Mouse (Mus musculus) layer of hippocampus, postnatal 36 days (tissue): ENCODE data around the gene Srrm4. TPM values are rescaled to one million over a fixed set of nuclear protein-coding genes. Genes with fewer than 3 reads are reported as not detected.

ENCODE experiments used
- DNase-seq, 2 experiments: peaks; one replicate each; pipeline ENCODE4 v3.0.0; 2022
- total RNA-seq, 2 experiments: library from RNA; stranded (reverse); gene quantifications; 2 replicates each; pipeline ENCODE4 v1.2.3; 2021

Srrm4 gene
- total RNA-seq, 2 experiments from 2014 or later = 28.2 to 34.2 TPM

DNA sequence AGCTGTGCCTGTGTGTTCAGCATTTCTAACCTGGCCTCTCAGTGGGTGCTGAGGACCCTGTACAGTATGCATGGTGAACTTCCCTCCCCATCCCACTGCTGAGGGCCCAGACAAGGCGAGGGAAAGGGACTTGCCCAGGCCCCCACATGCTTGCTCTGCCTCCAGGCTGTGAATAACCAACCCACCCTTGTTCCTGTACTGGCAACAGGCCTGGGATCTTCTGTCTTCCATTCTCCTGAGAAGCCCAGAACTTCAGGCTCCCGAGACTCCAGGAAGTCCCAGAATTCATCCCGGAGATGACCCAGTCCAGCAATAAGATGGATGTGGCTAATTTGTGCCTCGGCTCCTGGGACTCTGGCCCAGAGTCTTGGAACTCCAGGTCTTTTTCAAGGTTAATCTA, 105.5 kb downstream of the Srrm4 start:
- DNase-seq = no peak

DNA sequence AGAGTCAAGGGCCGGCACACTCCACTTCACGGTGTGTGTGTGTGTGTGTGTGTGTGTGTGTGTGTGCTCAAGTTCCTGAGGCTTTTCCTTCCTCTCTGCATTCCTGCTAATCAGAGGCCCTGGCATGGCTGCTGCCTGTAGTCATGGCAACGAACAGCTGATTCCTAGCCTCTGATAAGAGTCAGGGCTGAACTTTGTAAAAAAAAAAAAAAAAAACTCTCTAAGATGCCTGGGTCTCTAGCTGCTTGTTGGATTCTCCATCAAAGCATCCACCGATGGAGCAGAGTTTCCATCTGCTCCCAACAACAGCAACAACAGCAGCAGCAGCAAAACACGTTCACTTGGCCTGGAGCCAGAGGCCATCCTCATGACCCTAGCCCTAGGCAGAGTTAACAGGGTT, 106.5 kb downstream of the Srrm4 start:
- DNase-seq = no peak

DNA sequence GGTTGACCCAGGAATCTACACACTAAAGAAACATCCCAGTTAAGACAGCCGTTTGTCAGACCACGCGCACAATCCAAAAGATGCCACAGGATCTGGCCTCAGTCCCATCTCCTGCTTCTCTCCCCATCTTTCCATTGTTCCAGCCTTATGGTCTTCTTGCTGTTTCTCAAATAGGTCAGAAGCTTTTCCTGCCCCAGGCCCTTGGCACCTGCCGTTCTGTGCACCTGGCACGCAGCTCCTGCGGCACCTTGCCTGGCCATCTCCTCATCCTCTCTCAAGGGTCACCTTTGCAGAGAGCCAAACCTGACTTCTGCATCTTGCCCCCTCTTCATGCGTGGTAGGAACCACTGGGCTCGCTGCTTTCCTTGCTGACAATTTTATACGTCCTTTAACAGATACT, 107.4 kb downstream of the Srrm4 start:
- DNase-seq = no peak

DNA sequence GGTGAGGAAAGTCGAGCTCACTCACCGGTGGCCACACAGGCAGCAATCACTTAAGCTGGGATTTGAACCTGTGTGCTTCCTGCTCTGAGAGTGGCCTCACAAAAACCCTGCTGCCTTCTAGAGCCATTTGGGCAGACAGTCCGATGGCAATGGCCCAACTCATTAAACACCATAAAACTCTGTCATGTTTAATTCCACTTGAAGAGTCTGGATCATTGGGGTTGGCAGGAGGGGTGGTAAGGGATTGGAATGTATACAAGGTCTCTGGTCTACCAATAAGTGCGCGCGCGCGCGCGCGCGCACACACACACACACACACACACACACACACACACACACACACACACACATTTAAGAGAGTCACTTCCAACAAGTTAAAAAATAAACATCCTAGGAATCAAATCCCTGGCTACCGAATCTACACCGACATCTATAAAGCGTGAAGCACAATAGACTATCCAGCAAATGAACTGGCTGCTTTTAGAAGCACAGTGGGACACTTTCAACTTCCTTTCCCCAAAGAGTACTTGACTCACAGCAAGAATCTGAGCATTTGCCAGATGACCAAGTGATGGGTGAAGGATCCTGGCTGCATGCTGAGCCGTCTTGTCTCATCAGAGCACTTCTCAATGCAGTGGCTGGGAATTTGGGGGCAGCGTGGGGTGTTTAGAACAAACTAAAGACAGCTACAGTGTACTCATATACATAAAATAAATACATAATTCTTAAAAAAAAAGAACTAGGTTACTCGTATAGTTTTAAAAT, 112.8 kb downstream of the Srrm4 start:
- no peak for DNase-seq

DNA sequence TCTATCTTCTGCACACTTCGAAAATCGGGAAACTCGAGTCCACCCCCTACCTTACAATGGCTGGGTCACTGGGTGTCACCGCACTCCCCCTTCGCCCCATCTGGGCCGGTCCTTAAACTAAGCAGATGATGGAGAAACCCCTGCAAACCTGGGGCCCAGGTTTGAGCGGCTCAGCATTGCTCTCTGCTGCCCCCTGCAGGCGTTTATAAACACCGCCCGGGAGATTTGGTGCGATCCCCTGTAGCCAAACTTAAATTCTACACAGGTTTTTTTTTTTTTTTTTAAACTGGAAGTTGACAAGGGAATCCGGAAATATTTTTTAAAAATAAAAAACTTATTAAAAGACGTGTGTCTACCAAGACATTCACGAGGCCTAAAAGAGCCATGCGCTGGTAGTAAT, 115.6 kb downstream of the Srrm4 start:
- DNase-seq = no peak

DNA sequence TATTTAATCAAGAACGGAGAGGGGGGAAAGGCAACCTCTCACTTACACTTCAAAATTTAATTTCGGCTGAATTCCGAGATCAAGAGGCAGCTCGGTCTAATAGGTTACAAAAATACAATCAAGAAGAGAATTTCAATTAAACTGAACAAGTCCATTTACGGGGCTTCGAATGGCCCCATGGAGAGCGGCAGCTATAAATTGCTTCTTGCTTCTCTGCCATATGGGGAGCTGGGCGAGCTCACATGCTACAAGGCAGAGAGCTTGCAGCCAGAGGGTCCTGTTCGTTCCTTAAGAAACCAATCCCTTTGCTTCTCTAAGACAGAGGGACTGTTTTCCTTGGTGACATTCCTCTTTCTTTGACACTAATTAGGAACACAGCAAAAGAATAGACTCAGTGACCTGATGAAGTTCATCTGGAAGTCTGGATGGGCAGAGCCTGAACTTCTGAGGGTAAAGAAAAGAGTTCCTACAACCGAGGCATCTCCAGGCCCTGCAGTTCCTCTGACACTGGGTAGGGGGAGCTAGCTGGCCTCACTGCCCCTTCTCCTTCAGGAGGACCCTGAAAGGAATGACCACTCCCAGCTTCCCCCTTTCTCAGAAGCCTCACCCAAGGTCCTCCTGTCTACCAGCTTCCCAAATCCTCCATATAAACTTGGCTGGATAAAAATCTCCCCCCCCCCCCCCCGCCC, 130.1 kb downstream of the Srrm4 start:
- no peak for DNase-seq

DNA sequence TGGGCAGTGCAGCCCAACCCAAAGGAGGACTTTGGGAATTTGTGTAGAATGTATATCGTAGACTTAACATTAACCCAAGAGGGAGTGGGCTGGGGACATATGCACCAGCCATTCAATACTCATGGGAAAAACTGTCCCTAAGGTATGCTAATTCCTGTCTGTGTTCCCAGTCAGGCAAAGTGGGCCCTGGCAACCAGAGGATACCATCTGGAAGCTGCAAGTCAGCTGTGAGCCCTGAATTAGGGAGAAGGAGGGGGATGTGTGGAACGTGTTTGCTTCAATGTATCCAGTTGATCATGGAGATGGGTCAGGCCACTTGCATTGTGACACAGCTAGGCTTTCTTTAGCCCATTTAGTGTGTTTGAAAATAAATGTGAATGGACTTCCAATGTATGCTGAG, 131.6 kb downstream of the Srrm4 start:
- no peak for DNase-seq

DNA sequence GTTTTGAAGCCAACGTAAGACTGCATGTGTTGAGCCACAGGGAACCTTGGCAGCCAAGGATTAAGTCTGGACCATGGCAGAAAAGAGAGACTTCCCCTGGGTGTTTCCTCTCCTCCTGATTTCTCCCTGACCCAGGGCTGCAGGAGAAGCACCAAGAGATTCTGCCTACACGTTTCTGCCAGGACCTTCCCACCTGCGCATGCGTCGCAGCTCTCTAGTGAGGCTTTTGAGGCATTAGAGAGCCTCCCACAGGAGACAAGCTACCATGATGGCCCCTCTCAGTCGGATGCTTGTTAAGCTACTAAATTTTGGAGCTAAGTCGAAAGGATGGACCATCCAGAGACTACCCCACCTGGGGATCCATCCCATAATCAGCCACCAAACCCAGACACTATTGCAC, 133.8 kb downstream of the Srrm4 start:
- no peak for DNase-seq

DNA sequence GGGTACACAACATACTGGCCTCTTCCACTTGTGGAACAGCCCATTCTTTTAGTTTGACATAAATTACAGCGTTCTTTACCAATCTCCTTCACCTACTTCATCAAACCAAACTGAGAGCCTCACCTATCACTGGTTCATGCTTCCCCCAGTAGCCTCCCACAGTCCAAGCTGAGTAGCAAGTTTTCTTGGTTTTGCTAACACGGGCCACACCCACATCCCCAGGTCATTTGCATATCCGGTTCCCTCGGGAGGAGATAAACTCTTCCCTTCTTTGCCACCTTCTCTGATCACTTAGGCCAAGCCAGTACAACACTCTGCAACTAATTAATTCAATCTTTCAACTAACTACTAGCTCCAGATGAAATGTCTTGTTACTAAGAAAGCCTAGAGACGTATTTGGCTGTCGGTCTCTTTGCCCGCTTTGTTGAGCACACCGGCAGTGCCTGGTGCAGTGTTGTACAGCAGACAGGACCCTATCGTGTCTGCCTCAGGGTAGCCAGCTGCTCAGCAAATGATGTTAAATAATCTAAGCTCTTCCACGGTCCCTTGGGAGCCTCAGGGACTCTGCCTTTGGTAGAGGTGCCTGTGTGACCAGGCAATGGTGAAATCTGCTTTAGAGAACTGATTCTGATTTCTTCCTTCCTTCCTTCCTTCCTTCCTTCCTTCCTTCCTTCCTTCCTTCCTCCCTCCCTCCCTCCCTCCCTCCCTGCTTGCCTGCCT, 134.7 kb downstream of the Srrm4 start:
- DNase-seq = no peak

DNA sequence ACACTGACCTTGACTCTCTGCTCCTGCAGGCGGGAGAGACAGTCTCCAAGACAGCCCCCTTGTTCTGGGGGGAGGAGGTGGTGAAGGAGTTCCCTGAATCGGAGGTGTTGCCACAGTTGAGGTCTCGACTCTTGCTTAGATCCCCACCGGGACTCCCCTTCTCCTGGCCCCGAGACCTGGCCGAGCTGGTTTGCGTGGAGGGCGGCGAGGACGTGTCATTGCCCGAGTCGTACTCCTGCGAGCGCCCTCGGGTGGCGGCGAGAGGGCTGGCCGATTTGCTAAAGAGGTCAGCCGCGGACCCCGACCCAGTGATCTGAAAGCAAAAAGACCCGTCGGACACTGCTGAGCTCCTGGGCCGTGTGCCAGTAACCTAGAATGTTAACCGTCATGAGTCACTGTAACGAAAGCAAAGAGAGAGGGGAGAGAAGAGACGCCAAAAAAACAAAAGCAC, 138.2 kb downstream of the Srrm4 start:
- peak; percentile 25 to 27 for DNase-seq

DNA sequence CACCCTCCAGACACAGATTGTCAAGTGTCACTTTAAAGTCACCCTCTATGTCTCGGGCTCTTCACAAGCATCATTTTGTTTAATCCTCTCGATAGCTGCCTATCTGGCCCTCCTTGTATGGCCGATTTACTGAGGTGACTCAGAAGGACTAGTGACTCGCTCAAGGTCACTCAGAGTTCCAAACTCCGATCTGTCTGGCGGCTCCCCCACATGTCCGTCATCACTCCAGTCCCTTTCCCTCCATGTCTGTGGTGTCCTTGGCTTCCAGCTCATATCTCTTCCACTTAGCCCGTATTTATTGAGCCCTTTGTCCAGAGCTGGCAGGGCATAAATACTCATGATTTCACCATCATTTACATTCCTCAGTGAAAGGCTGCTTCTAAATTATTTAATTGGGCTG, 140.7 kb downstream of the Srrm4 start:
- DNase-seq = no peak

DNA sequence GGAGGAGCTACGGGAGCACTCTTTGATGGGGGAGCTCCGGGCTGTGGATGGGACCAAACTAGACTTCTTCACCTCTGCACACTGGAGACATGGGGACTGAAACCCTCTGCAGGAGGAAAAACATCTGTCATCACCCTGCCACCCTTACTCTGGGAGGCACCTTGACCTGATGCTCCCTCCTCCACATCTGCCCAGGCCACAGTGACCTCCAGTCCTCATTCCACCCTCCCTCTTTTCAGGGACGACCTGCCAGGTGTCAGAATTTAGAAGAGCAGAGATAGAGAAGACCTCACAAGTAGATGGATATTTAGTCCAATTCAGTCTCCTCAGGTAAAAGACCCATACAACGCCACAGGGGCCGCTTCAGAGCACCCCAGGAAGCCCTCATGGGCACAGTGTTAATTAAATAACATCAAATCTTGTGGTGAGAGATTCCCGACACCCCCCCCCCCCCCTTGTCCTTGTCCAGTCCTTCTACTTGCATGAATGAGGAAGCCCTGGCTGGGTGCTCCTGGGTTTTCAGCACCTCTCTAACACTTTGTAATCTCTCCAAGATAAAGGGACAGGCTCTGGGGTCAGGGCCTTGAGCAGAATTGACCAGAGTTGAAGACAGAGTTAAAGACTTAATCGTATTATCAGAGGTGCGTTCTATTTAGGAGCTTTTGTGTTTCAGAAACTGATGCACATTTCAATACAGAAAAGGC, 141.9 kb downstream of the Srrm4 start:
- no peak for DNase-seq

DNA sequence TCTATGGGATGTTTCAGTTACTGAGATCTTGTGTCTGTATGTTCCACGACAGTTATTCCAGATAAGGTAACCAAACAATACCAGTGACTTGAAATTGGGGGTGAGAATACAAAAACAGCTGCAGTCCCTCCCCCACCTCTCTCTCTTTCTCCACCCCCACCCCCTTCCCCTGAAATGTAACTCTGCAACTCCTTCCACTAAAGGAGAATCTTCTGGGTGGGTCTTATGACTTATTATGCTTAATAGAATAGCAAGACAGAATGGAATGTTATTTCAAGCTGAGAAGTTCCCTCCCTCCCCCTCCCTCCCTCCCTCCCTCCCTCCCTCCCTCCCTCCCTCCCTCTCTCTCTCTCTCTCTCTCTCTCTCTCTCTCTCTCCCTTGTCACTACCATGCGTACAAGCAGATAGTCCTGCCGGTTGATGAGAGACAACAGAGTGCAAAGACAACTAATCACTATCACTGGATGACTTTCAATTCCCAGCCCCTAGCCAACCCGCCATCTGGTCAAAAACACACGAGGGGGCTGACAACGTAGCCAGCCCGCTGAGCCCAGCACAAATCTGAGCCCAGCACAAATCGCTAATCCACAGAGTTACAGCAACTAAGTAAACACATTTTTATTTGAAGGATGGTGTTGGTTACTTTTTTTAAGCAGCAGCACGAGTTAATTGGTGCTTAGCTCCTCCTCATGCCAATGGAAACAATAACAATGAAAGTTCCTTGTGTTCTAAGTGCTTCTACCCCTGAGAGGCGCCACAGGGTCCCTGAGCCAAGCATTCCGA, 143.0 kb downstream of the Srrm4 start:
- DNase-seq = peak; percentile 25 to 52

DNA sequence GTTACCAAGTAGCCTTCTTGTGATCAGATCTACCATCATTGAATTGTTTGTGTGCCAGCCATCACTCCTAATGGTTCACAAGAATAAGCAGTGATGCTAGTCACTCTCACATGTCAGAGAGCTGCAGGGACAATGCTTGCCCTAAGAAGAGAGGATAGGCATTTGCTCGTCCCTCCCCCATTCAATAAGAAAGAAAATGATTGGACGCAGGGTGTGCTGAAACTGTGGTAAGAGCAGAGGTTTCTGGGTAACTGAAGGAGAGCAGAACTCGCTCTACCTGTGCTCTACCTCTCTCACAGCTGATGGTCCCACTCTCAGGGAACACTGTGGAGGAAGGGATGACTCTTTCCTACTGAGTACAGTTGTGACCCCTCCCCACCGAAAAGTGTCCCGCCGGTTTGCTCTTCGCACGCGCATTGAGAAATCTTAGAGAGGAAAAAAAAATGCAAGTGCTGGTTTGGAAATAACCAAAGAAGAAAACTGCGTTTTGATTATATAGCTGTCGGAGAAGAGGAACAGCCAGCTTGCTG, 143.7 kb downstream of the Srrm4 start:
- DNase-seq = no peak

DNA sequence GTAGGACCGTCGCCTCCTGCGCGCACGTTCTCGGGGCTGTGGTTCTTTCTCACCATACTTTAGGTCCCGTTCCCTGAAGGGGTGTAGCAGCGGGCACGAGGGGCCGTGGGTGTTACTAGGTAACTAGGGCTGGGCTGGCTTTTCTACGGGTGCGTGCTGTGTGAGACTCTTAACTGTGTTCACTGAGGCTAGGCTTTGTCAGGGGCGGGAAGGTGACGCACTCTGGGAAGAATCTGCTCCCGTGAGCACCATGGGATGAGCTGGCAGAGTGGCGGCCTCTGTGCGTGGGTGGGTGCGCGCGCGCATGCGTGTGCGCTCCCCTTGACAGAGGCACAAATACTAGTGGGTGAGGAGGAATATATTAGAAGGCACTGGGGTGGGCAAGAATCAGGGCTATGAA, 145.1 kb downstream of the Srrm4 start:
- DNase-seq = peak in 1 of 2 experiments; percentile 39

DNA sequence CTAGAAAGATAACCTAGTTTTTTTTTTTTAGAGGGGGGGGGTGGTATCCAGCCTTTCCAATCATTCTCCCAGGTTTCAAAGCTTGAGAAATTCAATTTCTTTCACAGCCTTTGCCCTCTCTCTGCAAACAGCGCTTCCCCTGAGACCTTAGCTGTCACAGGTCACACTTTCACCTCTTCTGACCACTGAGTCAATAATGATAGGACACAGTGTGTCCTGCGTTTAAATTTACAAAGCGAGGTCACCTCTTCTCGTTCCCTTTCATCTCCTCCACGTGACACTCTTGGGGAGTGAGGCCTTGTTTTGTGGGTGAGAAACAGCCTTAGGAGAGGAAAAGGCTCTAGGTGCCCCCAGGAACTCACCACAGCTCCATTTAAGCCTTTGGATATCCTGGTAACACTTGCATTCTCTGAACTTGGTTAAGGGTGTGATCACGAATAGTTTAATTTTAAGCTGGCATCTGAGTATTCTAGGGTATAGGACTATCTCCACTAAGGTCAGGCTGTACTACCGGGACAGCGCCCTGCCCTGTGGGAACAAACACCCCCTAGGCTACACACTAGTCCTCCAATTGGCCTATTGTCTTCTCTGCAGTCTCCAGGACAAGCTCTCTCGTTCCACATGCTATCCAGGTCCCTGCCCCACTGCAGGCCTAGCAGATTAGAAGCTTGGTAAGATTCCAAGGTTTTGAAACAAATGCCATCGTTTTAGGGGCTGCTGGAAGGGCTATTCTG, 145.8 kb downstream of the Srrm4 start:
- DNase-seq = no peak

DNA sequence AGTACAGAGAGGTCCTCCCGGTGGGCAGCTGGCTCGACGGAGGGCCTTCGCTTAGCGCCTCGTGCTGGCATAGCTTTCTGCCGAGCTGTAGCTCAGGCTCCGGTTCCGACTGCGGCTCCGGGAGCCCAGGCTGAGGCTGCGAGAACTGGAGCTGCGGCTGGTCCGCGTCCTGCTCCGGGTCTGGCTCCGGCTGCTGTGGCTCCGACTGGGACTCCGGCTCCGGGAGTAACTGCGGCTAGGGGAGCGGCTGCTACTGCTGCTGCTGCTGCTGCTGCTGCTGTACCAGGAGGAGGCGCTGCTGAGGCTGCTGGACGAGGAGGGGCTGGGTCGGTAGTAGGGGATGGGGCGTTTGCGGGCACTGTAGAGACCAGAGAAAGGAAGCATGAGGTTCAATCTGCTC, 147.1 kb downstream of the Srrm4 start:
- peak; percentile 26 to 29 for DNase-seq

DNA sequence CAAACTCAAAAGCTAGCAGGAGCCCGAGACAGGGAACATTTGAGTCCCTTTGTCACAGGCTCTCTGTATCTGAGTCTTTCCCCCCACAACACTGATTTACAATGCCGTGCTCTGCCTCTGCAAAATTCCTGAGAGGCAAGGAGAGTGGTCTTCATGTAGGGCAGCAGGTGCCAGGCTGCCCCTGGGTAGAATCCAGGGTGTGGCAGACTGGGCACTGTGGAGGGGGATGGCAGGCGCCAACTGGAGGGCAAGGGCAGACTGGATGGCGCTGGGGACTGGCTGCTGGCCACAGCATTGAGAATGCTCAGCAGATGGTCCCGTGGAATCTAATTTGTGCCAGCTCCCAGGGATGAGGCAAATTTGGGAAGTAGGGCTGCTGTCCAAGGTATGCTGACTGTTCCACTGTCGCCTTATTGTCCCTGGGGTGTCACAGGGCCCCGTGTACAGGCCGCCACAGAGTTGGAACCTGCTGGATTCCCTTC, 148.1 kb downstream of the Srrm4 start:
- DNase-seq = peak; percentile 63 to 71

DNA sequence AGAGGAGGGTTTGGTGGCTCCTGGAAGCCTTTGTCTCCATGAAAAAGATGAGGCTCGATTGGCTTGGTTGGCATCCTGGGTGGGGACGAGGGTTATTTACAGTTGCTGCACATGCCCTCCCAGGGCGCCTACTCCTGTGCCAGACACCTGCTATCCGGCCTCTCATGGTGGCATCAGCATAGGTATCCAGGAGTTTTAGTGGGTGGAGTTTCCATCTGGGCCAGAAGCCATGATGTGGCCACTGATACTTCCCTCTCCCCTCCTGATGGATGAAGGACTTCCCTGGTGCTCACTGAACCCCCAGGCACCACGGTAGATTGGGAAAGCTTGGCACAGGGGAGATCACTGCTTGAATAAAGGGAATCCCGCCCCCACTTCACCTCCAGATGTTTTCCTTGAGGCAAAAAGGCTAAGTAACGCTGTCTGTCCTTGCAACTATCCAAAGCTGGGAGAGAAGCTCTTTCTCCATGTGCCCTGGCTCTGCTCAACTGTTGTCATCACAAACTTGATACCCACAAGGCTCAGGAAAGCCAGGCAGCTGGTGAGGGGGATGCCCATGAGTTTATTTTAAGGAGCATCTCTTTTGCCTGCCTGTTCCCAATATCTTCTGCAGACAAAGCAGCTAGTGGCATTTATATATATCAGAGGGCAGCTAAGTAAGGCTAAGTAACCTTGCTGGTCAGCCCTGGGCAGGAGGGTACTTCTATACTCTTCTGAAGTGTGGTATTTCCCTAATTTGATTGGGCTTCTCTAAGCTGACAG, 148.7 kb downstream of the Srrm4 start:
- peak; percentile 62 to 68 for DNase-seq

DNA sequence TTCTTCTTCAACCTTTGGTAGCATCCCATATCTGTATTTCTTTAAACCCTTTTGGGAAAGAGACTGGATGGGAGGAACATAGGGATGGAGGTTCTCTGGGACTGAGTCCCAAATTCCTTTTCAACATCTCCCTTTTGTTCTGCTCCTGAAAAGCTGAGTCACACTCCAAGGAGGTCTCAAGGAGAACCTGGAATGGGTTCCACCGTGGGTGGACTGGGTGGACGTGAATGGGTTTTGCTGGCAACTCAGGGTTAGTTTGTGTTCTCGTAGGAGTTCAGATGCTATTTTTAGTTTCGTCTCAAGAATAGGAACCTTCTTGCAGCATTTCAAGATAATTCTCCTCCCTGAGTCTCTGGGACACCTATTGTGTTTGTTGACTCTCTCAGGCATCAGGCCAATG, 151.4 kb downstream of the Srrm4 start:
- no peak for DNase-seq
